Mouse (Mus musculus): ENCODE measurements at regions not wholly inside any gene's neighbourhood (a gene's known extent, or its start where the extent isn't known, plus 50 kb on each side); places are given as distances from the start of the nearest gene placed in this dataset.

- DNase-seq (ENCODE audit: low spot score) (peak; percentile 45), ATAC-seq (ENCODE audit: low read depth) (no peak)
- Histone ChIP-seq H3K4me2 (ENCODE audit: low read depth, low read length) (no peak overlapping the region), H3K9me3 (ENCODE audit: control insufficient read depth, low read length) (peaks cover 5% of the 10 kb centered on the region; the same call in 1 of the 2 replicates), H3K27me3 (replicated peaks; ENCODE audit: control insufficient read depth, insufficient read depth, low read length) (no peaks in the 10 kb centered on the region), H3K36me3 (ENCODE audit: control insufficient read depth, insufficient read depth, low read length) (no peaks in the 10 kb centered on the region), H3K4me3 (ENCODE audit: low read depth, low read length) (no peak overlapping the region), H3K9ac (ENCODE audit: low read depth, low read length) (no peak overlapping the region), H3K27ac (replicated peaks; ENCODE audit: low read depth, low read length) (no peak overlapping the region; the same call in 1 of the 2 replicates), H3K4me1 (ENCODE audit: control insufficient read depth, insufficient read depth, low read length) (peaks cover 5% of the 10 kb centered on the region; the same call in 1 of the 2 replicates)
- 73% methylated on average over 7 of the region's 7 CpGs for WGBS
Measured at GRCm38 (mm10) chr2:70914372-70914771, 88.8 kb upstream of the Tlk1 start.

- no peak overlapping the region for H3K9ac ChIP-seq (ENCODE audit: low read depth, low read length)
- H3K4me2 ChIP-seq (ENCODE audit: low read depth, low read length) = no peak overlapping the region
- no peak overlapping the region for H3K27ac ChIP-seq (replicated peaks; ENCODE audit: low read depth, low read length)
- no peaks in the 10 kb centered on the region for H3K27me3 ChIP-seq (replicated peaks; ENCODE audit: control insufficient read depth, insufficient read depth, low read length)
- no peaks in the 10 kb centered on the region for H3K4me1 ChIP-seq (ENCODE audit: control insufficient read depth, insufficient read depth, low read length)
- H3K36me3 ChIP-seq (ENCODE audit: control insufficient read depth, insufficient read depth, low read length) = no peaks in the 10 kb centered on the region
- DNase-seq (ENCODE audit: low spot score) = no peak
- WGBS = 72% methylated on average over 1 of the region's 1 CpGs
- H3K9me3 ChIP-seq (ENCODE audit: control insufficient read depth, low read length) = peaks cover 5% of the 10 kb centered on the region; the same call in 1 of the 2 replicates
- ATAC-seq (ENCODE audit: low read depth) = no peak
- no peak overlapping the region for H3K4me3 ChIP-seq (ENCODE audit: low read depth, low read length)
Measured at GRCm38 (mm10) chr2:70909401-70909800, 83.9 kb upstream of the Tlk1 start.

- peak; percentile 33; the same call in 1 of the 2 replicates for ATAC-seq (ENCODE audit: low read depth)
- Histone ChIP-seq H3K4me3 (ENCODE audit: low read depth, low read length) (no peak overlapping the region), H3K36me3 (ENCODE audit: control insufficient read depth, insufficient read depth, low read length) (no peaks in the 10 kb centered on the region), H3K9ac (ENCODE audit: low read depth, low read length) (no peak overlapping the region), H3K9me3 (ENCODE audit: control insufficient read depth, low read length) (peaks cover 5% of the 10 kb centered on the region; the same call in 1 of the 2 replicates), H3K27ac (replicated peaks; ENCODE audit: low read depth, low read length) (no peak overlapping the region), H3K4me2 (ENCODE audit: low read depth, low read length) (no peak overlapping the region), H3K4me1 (ENCODE audit: control insufficient read depth, insufficient read depth, low read length) (no peaks in the 10 kb centered on the region), H3K27me3 (replicated peaks; ENCODE audit: control insufficient read depth, insufficient read depth, low read length) (no peaks in the 10 kb centered on the region)
- DNase-seq (ENCODE audit: low spot score) = peak; percentile 61
- 82% methylated on average over 1 of the region's 1 CpGs for WGBS
Measured at GRCm38 (mm10) chr2:70908579-70908978, 83.1 kb upstream of the Tlk1 start.

- Histone ChIP-seq H3K36me3 (ENCODE audit: control insufficient read depth, insufficient read depth, low read length) (no peaks in the 10 kb centered on the region), H3K4me1 (ENCODE audit: control insufficient read depth, insufficient read depth, low read length) (no peaks in the 10 kb centered on the region), H3K9ac (ENCODE audit: low read depth, low read length) (no peak overlapping the region), H3K27me3 (replicated peaks; ENCODE audit: control insufficient read depth, insufficient read depth, low read length) (no peaks in the 10 kb centered on the region), H3K4me2 (ENCODE audit: low read depth, low read length) (no peak overlapping the region), H3K27ac (replicated peaks; ENCODE audit: low read depth, low read length) (no peak overlapping the region), H3K9me3 (ENCODE audit: control insufficient read depth, low read length) (no peaks in the 10 kb centered on the region), H3K4me3 (ENCODE audit: low read depth, low read length) (no peak overlapping the region)
- no peak for ATAC-seq (ENCODE audit: low read depth)
- whole genome bisulfite sequencing = 40% methylated on average over 3 of the region's 3 CpGs
- DNase-seq (ENCODE audit: low spot score) = no peak
Measured at GRCm38 (mm10) chr2:70906216-70906615, 80.7 kb upstream of the Tlk1 start.

GRCm38 (mm10) chr2:70904429-70904828 lies 78.9 kb upstream of the Tlk1 start:
- no peaks in the 10 kb centered on the region for H3K27me3 ChIP-seq (replicated peaks; ENCODE audit: control insufficient read depth, insufficient read depth, low read length)
- DNase-seq (ENCODE audit: low spot score) (no peak), ATAC-seq (ENCODE audit: low read depth) (no peak)
- no peak overlapping the region for H3K4me3 ChIP-seq (ENCODE audit: low read depth, low read length)
- no peak overlapping the region for H3K9ac ChIP-seq (ENCODE audit: low read depth, low read length)
- H3K27ac ChIP-seq (replicated peaks; ENCODE audit: low read depth, low read length) = no peak overlapping the region
- no peaks in the 10 kb centered on the region for H3K9me3 ChIP-seq (ENCODE audit: control insufficient read depth, low read length)
- H3K36me3 ChIP-seq (ENCODE audit: control insufficient read depth, insufficient read depth, low read length) = no peaks in the 10 kb centered on the region
- 83% methylated on average over 5 of the region's 5 CpGs for WGBS
- H3K4me1 ChIP-seq (ENCODE audit: control insufficient read depth, insufficient read depth, low read length) = peaks cover 4% of the 10 kb centered on the region; the same call in 1 of the 2 replicates
- H3K4me2 ChIP-seq (ENCODE audit: low read depth, low read length) = no peak overlapping the region

GRCm38 (mm10) chr2:70902196-70902595 lies 76.7 kb upstream of the Tlk1 start:
- 59% methylated on average over 3 of the region's 3 CpGs for WGBS
- Histone ChIP-seq H3K27ac (replicated peaks; ENCODE audit: low read depth, low read length) (no peak overlapping the region), H3K36me3 (ENCODE audit: control insufficient read depth, insufficient read depth, low read length) (no peaks in the 10 kb centered on the region), H3K27me3 (replicated peaks; ENCODE audit: control insufficient read depth, insufficient read depth, low read length) (no peaks in the 10 kb centered on the region), H3K4me1 (ENCODE audit: control insufficient read depth, insufficient read depth, low read length) (peaks cover 4% of the 10 kb centered on the region; the same call in 1 of the 2 replicates), H3K9me3 (ENCODE audit: control insufficient read depth, low read length) (no peaks in the 10 kb centered on the region), H3K4me3 (ENCODE audit: low read depth, low read length) (no peak overlapping the region), H3K9ac (ENCODE audit: low read depth, low read length) (no peak overlapping the region), H3K4me2 (ENCODE audit: low read depth, low read length) (no peak overlapping the region)
- ATAC-seq (ENCODE audit: low read depth) (no peak), DNase-seq (ENCODE audit: low spot score) (no peak)

GRCm38 (mm10) chr2:70901479-70901878 lies 76.0 kb upstream of the Tlk1 start:
- H3K4me3 ChIP-seq (ENCODE audit: low read depth, low read length) = no peak overlapping the region
- peaks cover 4% of the 10 kb centered on the region; the same call in 1 of the 2 replicates for H3K4me1 ChIP-seq (ENCODE audit: control insufficient read depth, insufficient read depth, low read length)
- H3K27ac ChIP-seq (replicated peaks; ENCODE audit: low read depth, low read length) = no peak overlapping the region
- no peaks in the 10 kb centered on the region for H3K36me3 ChIP-seq (ENCODE audit: control insufficient read depth, insufficient read depth, low read length)
- no peaks in the 10 kb centered on the region for H3K27me3 ChIP-seq (replicated peaks; ENCODE audit: control insufficient read depth, insufficient read depth, low read length)
- ATAC-seq (ENCODE audit: low read depth) = peak; percentile 30; the same call in 1 of the 2 replicates
- no peak overlapping the region for H3K9ac ChIP-seq (ENCODE audit: low read depth, low read length)
- 67% methylated on average over 14 of the region's 14 CpGs for WGBS
- H3K4me2 ChIP-seq (ENCODE audit: low read depth, low read length) = 0 out of 2 replicates have a peak overlapping the region, but pooled peaks have one; percentile 3
- DNase-seq (ENCODE audit: low spot score) = no peak
- no peaks in the 10 kb centered on the region for H3K9me3 ChIP-seq (ENCODE audit: control insufficient read depth, low read length)

- no peak for DNase-seq (ENCODE audit: low spot score)
- 94% methylated on average over 4 of the region's 4 CpGs for WGBS
- Histone ChIP-seq H3K4me2 (ENCODE audit: low read depth, low read length) (no peak overlapping the region), H3K36me3 (ENCODE audit: control insufficient read depth, insufficient read depth, low read length) (no peaks in the 10 kb centered on the region), H3K4me1 (ENCODE audit: control insufficient read depth, insufficient read depth, low read length) (peaks cover 4% of the 10 kb centered on the region; the same call in 1 of the 2 replicates), H3K9me3 (ENCODE audit: control insufficient read depth, low read length) (no peaks in the 10 kb centered on the region), H3K4me3 (ENCODE audit: low read depth, low read length) (no peak overlapping the region), H3K9ac (ENCODE audit: low read depth, low read length) (no peak overlapping the region), H3K27me3 (replicated peaks; ENCODE audit: control insufficient read depth, insufficient read depth, low read length) (no peaks in the 10 kb centered on the region), H3K27ac (replicated peaks; ENCODE audit: low read depth, low read length) (no peak overlapping the region)
- no peak for ATAC-seq (ENCODE audit: low read depth)
Measured at GRCm38 (mm10) chr2:70899056-70899455, 73.5 kb upstream of the Tlk1 start.

GRCm38 (mm10) chr2:70898396-70898795 lies 72.9 kb upstream of the Tlk1 start:
- H3K4me2 ChIP-seq (ENCODE audit: low read depth, low read length) = no peak overlapping the region
- H3K27me3 ChIP-seq (replicated peaks; ENCODE audit: control insufficient read depth, insufficient read depth, low read length) = no peaks in the 10 kb centered on the region
- no peak overlapping the region for H3K4me3 ChIP-seq (ENCODE audit: low read depth, low read length)
- H3K36me3 ChIP-seq (ENCODE audit: control insufficient read depth, insufficient read depth, low read length) = no peaks in the 10 kb centered on the region
- H3K9me3 ChIP-seq (ENCODE audit: control insufficient read depth, low read length) = no peaks in the 10 kb centered on the region
- no peak overlapping the region for H3K27ac ChIP-seq (replicated peaks; ENCODE audit: low read depth, low read length)
- H3K4me1 ChIP-seq (ENCODE audit: control insufficient read depth, insufficient read depth, low read length) = peaks cover 4% of the 10 kb centered on the region; the same call in 1 of the 2 replicates
- ATAC-seq (ENCODE audit: low read depth) (no peak), DNase-seq (ENCODE audit: low spot score) (no peak)
- H3K9ac ChIP-seq (ENCODE audit: low read depth, low read length) = no peak overlapping the region
- WGBS = 78% methylated on average over 9 of the region's 9 CpGs

Measured in embryonic facial prominence, embryonic 14.5 days (tissue).